Mouse (Mus musculus) urinary bladder, postnatal 10 days (tissue): ENCODE data around the gene Vps29.

Experiments
- DNase-seq: peaks from one replicate; pipeline ENCODE4 v3.0.0; 2022; ENCODE audit warnings: low spot score

The Vps29 gene

DNA sequence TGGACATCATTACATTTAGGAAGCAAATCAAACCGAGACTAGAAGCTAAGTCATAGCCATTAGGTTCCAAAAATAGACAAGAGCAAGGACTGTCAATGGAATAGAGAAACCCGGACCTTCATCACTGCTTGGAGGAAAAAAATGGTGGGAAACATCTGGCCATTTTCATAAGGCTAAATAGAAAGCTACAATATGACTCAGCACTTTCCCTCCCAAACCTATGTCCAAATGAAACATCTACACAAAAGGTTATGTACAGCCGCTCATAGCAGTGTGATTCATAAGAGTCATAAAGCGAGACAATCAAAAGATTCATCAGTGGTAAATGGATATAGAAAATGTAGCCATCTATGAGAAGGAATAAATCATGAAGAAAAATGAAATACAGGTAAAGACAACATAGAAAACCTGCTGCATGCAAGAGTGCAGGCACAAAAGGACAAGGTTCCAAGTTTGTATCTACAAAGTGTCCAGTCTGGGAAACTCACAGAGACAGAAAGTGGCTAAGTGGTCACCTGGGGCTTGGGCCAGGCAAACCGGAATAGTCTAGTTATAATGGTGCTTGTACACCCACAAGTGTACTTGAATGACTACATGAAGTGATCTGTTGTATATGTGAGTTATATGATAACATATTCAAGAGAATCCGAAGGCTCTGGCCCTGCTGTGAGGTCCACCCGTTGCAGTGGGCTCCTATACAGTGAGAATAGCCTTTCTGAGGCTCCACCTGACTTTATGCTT is 17.4 kb upstream of the Vps29 start:
- no peak for DNase-seq

- DNase-seq, result no peak
Measured at GRCm38 (mm10) chr5:122342874-122343273, 11.3 kb upstream of the Vps29 start.

DNA sequence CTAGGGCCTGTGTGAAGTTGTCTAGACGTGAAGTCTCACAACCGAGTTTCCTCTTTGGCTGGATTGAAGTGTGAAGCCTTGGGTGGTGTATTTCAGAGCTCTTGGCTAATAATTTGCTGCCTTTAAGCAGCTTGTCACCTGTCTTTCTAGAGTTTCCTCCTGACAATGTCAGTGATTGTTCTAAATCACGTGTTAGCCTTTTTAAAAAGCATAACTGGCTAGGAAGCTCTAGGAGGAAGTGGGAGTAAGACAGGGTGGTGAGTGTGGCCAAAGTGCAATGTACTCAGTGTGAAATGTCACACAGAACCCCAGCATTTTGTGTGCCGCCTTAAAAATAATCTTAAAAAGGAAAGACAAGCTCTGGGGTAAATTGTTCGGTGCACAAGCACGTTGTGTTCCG is 10.4 kb upstream of the Vps29 start:
- DNase-seq, result no peak

- DNase-seq, result no peak
Measured at GRCm38 (mm10) chr5:122344260-122344659, 9.9 kb upstream of the Vps29 start.

DNA sequence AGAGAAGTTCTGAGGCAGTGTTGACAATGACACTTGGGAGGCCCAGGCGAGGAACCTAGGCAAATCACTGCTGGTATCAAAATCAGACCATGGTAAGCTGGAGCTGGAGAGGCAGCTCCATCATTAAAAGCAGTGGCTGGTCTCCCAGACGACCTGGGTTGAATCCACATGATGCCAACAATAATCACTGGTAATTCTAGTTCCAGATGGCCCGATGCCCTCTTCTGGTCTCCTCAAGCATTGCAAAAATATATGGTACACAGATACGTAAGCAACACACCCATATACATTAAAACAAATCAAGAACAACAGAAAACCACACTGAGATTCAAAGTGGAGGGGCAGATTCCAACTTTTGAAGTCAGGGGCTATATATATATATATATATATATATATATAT is 8.4 kb upstream of the Vps29 start:
- DNase-seq, result no peak

- DNase-seq, result no peak
Measured at GRCm38 (mm10) chr5:122354492-122355067, 411 bp downstream of the Vps29 start.

DNA sequence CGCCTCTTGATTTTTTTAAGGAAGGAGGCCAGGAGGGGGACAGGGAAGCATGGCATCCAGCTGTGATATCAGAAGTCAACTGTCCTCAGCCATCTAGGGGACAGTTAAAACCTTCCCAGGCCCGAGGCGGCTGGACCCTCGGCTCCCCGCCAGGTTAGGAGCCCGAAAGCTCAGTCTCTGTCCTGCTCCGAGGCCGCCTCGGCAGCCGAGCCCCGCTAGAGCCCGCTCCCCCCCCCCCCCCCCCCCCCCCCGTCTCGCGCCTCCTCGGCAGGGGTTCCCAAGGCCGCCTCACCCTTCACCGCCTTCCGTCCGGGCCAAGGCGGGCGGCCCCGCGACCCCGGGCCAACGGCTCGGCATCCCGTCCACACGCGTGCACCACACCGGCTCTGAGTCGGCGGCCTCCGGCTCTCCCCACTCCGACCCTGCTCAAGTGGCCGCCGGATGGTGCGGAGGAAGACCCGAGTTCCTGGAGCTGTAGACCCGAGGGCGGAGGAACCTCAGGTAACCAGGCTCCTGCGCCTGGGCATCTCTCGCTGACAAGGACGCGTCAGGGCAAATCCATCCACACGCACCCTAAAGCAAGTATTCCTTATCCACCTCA is 17.5 kb downstream of the Vps29 start, which contains the start of gene Gpn3:
Gpn3 (plus strand) TSS at position 286 of the 601 bp plus-strand sequence.
- DNase-seq, result no peak

DNA sequence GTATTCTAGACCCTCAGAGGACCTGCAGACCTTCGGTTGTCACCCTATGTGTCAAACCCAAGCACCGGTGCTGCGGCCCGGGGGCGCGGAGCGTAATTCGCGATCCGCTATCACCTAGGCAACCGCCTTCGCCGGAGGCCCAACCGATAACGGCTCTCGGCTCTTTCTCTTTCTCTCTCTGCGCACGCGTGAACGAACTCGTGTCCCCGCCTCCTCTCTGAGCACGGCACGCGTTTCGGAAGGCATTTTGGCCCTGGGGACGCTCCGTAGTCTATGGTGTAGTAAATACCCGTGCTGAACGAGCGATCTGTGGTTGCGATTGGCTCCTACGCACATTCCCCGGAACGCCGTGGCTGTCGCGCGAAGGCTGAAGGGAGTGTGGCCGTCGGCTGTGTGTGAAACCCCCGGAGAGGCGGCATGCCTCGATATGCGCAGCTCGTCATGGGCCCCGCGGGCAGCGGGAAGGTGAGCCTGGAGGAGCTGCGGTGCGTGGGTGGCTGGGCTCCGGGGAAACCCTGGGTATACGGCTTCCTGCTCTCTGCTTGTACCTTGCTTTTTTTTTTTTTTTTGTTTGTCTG is 18.1 kb downstream of the Vps29 start, which contains the start of gene Fam216a:
Fam216a (minus strand) TSS at position 173 of the 578 bp plus-strand sequence.
- DNase-seq, result peak; percentile 99

DNA sequence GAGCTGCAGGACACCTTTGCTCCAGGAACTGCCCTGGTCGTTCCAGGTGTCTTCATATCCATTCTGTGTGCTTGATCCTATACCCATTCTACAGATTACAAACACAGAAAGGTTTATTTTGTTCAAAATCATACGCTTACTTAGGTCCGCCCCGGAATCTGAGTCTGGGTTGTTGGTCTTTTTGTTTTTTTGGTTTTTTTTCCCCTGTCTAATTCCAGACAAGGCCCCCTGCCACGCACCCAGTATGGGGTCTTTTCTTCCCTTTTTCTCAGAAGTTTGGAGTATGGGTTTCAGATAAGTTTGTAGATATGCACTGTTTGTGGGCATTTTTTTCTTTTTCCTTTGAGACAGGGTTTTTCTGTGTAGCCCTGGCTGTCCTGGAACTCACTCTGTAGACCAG is 18.7 kb downstream of the Vps29 start:
- DNase-seq, result no peak

- no peak for DNase-seq
Measured at GRCm38 (mm10) chr5:122377101-122377833, 23.1 kb downstream of the Vps29 start.

- no peak for DNase-seq
Measured at GRCm38 (mm10) chr5:122378171-122378570, 24.0 kb downstream of the Vps29 start.

- DNase-seq, result no peak
Measured at GRCm38 (mm10) chr5:122379374-122380155, 25.4 kb downstream of the Vps29 start.

DNA sequence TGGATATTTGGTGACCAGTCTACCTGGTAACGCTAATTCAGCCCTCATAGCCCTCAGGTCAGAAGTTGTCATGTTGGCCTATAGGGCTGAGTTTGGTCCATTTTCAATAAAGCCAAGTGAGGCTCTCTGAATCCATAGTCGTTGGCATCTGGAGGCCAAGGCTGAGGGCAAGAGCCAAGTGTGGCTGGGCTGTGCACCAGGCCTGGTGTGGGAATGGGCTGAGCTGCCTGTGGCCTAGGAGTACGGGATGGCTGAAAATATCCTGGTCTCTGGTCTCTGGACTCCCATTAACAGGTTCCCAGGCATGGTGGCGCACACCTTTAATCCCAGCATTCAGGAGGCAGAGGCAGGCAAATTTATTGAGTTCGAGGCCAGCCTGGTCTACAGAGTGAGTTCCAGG is 35.8 kb downstream of the Vps29 start:
- no peak for DNase-seq

- no peak for DNase-seq
Measured at GRCm38 (mm10) chr5:122390671-122391070, 36.5 kb downstream of the Vps29 start.

GRCm38 (mm10) chr5:122391178-122391785 is 37.1 kb downstream of the Vps29 start:
- no peak for DNase-seq

DNA sequence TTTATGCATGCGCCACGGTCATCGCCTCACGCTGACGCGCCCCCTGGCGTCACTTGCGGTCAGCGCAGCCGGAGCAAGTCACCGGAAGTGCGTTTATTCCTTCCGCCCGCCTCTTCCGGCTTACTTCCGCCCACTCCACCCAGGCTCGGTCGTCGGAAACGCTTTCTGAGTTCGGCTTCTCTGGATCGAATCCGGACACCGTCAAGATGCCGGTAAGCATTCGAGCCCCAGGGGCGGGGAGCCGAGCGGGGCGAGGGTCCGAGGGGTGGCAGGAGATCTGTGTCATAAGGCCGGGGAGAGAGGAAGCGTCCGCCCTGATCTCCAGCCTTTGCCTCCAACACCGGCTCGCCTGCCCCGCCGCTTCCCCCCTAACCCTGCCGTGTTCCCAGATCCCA is 37.6 kb downstream of the Vps29 start, which contains the start of gene Arpc3:
Arpc3 (plus strand) TSS at position 93 of the 395 bp plus-strand sequence.
- DNase-seq, result peak; percentile 71

- no peak for DNase-seq
Measured at GRCm38 (mm10) chr5:122392227-122393004, 38.2 kb downstream of the Vps29 start.

GRCm38 (mm10) chr5:122393887-122394286 is 39.7 kb downstream of the Vps29 start:
- no peak for DNase-seq

DNA sequence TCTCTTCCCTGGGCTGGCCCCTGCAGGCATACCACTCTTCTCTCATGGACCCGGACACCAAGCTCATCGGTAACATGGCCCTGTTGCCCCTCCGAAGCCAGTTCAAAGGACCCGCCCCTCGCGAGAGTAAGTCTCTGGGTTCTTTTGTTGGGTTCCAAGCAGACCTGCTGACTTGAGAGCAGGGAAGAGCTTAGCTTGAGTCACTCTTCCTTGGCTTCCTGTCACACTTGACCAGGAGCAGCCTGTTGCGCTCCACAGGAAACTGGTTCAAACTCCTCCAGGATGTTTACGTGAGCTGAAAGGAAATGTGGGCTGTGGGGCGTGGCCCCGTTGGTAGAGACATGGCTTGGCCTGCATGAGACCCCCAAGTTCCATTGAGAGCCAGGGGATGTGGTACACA is 42.6 kb downstream of the Vps29 start:
- DNase-seq, result no peak

GRCm38 (mm10) chr5:122397495-122397894 is 43.3 kb downstream of the Vps29 start:
- DNase-seq, result no peak
